Comparison of ENCODE assay signal across 16 mouse cellular contexts in genomic region chr11:5353032-5353431, GRCm38 (mm10).
"Had no signal": no experiment of that assay in that cellular context is flagged by ENCODE, and none has a peak within 500 bp of the region (broad histone marks: within the 10 kb centered on the region; RNA-seq: fewer than 3 reads in every experiment).

No protein-coding gene starts in this region.

- H3K9ac ChIP-seq: limb, embryonic 12.5 days; liver, embryonic 13.5 days; liver, postnatal 0 days; midbrain, embryonic 15.5 days; neural tube, embryonic 13.5 days; stomach, embryonic 15.5 days had no signal

- DNase-seq: kidney, adult 9 months; kidney, postnatal 25 days; layer of hippocampus, adult 9-11 months; liver; liver, embryonic 13.5 days; liver, postnatal 0 days; right cerebral cortex, postnatal 14 days; thymus, postnatal 36 days had no signal

- H3K36me3 ChIP-seq: limb, embryonic 12.5 days; liver, embryonic 13.5 days; midbrain, embryonic 15.5 days; neural tube, embryonic 13.5 days; stomach, embryonic 15.5 days had no signal

- H3K4me2 ChIP-seq: limb, embryonic 12.5 days; liver, embryonic 13.5 days; midbrain, embryonic 11.5 days; midbrain, embryonic 15.5 days; neural tube, embryonic 13.5 days; stomach, embryonic 15.5 days had no signal

- H3K27ac ChIP-seq: limb, embryonic 12.5 days; liver, embryonic 13.5 days; macrophage; midbrain, embryonic 15.5 days; neural tube, embryonic 13.5 days; stomach, embryonic 15.5 days had no signal

- H3K4me1 ChIP-seq: limb, embryonic 12.5 days; neural tube, embryonic 13.5 days; stomach, embryonic 15.5 days had no signal

- H3K27me3 ChIP-seq: limb, embryonic 12.5 days; liver, embryonic 13.5 days; megakaryocyte, embryonic 14.5 days; midbrain, embryonic 15.5 days; neural tube, embryonic 13.5 days; stomach, embryonic 15.5 days had no signal

- ATAC-seq: intestine, postnatal 0 days; liver, postnatal 0 days; midbrain, embryonic 15.5 days had no signal

- H3K4me3 ChIP-seq: limb, embryonic 12.5 days; liver, embryonic 13.5 days; megakaryocyte, embryonic 14.5 days; midbrain, embryonic 15.5 days; neural tube, embryonic 13.5 days; stomach, embryonic 15.5 days had no signal

- H3K9me3 ChIP-seq: liver, embryonic 13.5 days; megakaryocyte, embryonic 14.5 days; midbrain, embryonic 15.5 days; neural tube, embryonic 13.5 days; stomach, embryonic 15.5 days had no signal
